Mouse (Mus musculus) urinary bladder, adult 18-20 months (tissue): Measurements from ENCODE around the gene Kalrn.

ENCODE experiments used
- DNase-seq, 2 experiments: peaks; one replicate each; pipeline ENCODE4 v3.0.0; 2022; ENCODE audit warnings: low spot score in 2 of 2, mixed read lengths in 2 of 2

Gene Kalrn

DNA sequence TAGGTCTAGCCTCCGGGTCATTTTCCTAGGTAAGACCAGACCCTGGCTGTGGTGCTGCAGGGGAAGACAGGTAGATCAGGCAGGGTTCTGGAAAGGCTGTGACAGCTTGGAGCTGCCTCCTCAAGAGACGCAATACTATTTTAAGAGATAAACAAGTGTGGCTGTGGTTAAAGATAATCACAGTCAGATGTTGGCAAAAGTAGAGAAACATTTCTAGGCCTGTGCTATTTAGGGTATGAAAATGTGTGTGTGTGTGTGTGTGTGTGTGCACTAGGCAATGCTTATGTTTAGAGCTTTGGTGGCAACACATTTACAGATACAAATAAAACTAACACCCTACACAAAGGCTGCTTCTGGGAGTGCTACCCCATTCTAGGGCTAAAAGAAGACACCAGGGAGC is 494.6 kb downstream of the Kalrn start:
- DNase-seq, result no peak

DNA sequence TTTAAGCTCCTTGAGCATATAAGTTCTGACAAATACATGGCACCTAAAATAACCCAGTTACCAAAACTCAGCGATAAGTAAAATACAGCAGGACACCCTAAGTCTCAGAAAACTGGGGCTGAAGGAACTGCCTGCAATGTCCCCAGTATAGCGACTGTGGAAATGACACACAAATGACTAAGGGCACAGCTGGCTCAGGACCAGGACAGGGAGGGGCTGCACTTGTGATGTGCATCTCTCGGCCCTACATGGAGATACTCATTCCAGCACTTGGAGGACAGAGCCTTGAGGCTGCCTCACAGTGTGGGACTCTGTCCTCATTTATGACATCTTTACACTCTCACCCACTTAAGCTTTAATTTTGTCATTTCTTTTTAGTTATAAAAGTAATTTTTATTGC is 497.2 kb downstream of the Kalrn start:
- DNase-seq, result no peak

DNA sequence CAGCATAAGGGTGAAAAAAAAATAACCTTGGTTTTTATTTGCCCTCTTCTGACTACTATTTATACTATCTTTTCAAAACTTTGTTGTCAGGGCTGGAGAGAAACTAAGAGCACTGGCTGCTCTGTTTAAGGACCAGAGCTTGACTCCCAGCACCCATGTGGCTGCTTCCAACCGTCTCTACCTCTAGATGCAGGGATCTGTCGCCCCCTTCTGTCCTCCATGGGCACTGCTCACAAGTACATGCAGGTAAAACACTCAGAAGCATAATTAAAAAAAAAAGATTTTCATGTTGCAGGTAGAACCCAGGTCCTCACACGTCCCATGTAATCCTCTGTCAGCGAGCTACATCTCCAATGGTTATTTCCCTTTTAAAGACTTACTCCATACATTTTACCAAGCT is 499.4 kb downstream of the Kalrn start:
- DNase-seq, result no peak

DNA sequence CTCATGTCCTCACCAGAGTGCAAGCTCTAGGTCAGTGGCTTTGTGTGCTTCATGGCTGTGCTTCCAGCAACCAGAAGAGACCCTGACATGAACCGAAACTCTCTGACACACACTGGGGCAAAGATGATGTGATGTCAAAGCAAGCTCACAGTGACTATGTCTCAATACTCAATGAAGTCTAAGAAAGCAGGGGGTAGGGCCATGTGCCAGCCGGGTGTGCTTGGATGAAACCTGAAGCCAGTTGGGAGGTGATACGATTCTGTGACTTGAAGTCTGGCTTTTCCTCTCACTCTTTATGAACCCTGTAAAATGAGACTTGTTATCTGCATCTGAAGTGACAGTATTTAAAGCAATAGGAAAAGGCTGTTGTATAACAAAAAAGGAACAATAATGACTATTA is 501.2 kb downstream of the Kalrn start:
- no peak for DNase-seq

DNA sequence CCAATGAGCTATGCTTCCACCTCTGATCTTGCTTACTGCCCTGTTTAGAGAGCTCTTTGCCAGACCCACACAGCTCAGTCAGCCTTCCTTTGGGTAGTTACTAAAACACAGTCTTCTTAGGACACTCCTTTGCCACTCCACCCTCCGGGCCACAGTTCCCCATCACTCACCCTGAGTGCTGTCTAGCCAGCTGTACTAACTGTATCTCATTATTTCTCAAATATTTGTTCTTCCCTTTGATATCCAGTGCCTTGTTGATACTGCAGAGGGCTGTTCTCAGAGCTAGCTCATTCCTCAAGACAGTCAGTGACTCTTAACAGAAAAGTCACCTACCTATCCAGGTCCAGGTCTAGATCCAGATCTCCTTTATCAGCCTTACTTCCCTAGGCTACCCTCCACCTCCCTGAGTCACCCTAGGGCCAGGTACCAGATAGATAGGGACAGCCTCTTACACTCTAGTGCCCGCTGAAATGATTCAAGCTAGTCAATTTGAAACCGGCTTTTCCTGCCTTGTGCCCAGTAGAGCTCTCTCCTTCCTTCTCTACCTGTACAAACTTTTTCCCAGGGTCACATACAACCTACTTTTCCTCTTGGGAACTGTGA is 502.0 kb downstream of the Kalrn start:
- no peak for DNase-seq

DNA sequence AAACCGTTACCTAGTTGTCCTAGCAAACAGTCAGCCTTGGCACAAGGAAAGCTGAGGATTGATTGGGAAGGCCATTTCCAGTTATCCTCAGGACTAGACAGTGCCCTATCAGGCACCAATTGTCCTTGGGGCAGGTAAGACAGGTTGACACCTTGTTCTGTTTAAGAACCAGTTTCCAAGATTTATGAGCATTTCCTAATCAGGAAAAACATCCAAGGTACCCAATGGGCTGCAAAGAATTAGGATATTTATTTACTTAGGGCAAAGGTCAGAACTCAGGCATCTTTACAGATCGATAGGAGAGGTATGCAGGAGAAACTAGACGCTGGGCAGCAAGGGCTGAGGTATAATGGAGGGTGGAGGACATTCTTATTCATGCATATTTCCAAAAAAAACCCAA is 503.9 kb downstream of the Kalrn start:
- no peak for DNase-seq

DNA sequence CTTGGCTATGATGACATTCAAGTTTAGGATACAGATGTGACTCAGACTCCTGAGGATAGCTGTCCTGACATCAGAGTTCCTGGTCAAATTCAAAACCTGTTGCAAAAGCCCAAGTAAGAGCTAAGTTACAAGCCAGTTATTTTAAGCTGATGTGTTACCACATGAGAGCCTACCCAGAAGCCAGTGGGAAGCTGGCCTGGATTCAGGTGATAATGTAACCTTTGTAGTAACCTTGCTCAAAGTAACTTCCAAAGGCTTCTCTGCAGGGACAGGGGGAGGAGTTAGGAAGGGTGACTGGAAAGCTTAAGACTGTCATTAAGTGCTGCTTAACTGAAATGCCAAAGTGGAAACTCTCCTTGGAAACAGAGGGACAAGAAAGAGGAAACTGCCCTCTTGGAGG is 506.4 kb downstream of the Kalrn start:
- DNase-seq, result no peak

DNA sequence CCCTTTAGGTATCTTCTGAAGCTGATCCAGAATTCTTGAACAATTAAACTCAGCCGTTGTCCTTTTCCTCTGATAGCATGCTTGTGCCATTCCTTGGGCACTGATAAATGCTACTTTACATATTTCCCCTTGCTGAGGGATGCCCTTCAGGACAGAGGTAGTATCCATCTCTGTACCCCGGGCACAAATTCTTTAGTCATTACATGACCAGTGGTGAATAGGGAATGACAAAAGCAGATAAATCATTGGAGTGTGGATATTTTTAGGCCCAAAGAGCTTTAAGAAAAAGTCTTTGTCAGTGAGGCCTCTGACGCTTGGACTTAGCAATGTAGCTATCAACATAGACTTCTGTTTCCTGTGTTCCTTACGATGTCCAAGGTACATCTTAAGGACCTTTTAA is 507.0 kb downstream of the Kalrn start:
- no peak for DNase-seq

DNA sequence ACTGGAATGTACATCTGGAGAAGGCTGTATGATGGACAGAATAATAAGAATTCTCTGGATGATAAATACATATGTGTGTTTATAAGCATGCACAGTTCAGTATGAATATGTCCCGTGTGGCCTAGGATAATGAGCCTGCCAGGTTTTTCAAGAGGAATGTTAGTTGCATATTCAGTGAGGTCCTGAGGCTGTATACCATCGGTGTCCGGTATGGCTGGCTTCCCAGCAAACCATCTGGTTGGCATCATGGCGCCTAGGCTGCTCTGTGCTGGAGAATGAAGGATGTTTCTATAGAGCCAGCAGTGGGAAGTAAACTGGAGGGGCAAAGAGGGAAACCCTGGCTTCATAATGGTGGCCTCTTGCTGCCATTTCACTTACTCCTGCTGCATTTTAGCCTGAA is 510.0 kb downstream of the Kalrn start:
- DNase-seq, result no peak

DNA sequence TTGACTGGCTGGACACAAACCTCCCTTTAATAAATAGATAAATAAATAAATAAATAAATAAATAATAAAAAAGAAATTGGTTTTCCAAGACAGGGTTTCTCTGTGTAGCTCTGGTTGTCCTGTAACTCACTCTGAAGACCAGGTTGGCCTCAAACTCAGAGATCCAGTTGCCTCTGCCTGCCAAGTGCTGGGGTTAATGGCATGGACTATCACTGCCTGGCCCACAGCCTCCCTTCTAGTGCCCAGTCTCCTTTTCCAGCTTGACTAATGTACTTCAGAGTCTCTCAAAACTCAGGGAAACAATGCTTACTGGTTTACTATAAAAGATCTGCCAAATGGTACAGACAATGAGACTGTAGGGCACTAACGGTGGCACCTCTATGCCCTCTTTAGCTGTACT is 511.7 kb downstream of the Kalrn start:
- DNase-seq, result no peak

DNA sequence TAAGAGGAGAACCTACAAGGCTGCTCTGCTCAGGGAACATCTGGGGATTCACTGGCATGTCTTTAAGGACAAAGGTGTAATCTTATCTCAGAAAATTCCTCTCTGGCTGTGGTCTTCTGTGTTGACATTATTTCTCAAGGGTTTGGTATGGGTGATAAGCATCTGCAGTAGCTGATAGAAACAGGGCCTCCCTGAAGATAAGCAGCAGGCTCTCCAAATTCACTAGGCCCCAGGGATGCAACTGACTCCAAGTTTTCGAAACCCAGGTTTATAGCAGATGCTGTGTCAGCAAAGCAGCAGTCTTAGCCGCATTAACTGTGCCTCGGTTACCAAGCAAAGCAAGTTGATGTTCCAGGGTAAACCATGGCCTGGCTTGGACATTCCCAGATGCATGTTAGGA is 514.7 kb downstream of the Kalrn start:
- DNase-seq, result no peak

DNA sequence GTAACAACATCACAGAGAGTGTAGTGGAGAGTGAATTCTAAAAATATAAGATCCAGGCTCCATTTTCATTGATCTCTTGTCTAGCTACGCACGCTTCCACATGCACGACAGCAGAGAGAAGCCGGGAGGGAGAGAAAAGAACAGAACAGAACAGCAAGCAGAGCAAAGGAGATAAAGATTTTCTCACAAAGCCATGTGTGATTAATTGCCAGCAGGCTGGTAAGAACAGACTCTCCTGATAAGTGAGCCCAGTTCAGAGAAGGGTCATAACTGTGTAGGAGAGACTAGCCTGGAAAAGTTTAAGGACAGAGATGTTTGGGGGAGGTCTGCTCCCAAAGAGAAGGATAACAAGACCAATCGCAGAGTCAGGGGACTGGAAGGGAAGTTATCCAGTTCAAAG is 515.9 kb downstream of the Kalrn start:
- DNase-seq, result no peak

DNA sequence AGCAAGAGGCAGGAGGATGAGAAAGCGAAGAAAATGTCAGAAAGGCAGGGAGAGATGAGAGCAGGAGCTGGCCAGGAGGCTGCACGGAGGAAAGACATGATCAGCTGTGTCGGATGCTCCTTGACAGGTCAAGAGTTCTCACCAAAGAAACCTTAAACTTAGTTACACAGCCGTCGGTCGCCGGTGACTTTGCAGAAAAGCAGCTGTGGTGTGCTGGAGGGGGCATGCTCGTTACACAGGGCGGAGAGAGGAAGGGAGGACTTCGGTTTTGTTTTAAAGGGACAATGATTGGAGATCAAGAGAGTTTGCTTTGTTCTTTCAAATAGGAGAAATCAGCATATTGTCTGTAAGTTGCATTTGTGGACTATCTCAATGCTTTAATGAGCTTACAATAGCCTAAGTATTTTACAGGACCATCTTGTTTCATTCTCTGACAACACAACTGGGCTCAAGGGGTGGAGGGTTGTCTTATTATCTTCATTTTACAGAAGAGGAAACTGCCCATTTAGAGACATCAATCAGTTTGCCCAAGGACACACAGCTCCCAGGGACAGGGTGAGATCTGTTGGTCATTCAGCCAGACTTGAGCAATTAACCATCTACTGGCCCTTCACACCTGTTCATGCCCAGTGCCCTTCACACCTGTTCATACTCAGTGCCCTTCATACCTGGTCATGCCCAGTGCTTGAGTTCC is 516.8 kb downstream of the Kalrn start:
- DNase-seq, result no peak

DNA sequence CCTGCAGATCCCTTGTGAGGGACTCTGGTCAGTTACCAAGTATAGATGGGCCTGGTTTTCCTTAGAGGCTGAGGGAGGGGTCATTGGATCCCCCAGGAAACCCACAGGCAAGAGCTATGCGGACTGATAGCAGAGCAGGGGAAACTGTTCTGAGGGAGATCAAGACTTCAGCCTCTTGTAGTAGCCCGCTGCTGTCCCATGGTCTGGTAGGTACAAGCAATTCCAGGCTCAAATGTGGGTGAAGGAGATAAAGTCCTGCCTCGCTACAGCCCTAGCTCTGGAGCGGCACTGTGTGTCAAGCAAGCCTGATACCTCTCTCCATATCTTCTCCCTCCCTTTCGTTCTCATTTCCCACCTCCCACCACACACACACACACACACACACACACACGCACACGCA is 523.2 kb downstream of the Kalrn start:
- no peak for DNase-seq

DNA sequence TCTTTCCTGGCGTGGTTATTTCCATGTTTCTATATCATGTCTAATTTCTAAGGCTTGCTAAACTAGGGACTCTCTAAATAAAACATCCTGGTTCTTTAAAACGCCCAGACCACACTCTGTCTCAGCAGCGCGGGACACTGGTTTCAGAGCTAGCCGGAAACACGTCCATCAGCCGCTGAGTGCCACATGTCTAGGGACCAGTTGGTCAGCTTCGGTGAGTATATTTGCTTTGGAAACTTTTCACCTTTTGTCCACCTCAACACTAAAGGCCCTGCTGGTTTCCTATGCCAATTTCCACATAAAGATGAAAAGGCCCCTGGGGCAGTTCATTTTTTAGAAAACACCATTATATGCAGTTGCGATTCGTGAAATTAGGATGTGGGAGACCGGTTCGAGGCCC is 524.0 kb downstream of the Kalrn start:
- no peak for DNase-seq

DNA sequence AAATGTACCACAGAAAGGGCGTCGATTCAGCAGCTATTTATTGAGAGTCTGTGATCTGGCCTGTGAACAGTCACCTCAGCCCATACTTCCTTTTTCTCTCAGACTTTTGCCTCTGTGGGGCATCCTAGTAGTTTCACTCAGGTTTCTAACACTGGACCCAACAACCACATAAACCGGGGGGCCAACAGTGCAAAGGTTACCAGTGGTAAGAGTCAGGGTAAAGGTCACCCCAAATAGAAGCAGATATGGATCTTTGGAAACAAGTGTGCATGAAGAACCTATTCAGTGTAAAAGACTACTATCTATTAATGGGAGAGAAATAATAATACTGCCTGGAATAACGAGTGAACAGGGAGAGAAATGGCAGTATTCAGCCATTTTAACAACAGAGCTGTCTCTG is 525.1 kb downstream of the Kalrn start:
- DNase-seq, result no peak

DNA sequence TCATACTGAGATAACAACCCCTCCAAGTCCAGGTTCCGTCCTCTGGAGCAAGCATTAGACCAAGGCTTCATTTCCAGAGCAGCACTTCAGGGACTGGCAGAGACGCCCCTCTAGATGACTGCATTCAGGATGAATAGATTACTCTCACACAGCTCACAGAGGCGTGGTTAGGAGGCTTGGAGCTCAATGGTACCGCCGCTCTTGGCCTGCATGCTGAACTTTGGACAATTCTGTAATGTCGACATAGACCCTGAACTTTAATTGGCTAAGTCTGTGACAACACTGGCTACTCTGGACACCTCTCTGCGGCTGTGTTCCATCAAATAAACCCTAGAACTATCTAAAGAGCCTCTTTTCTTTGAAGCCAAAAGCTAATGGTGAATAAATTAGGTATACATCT is 525.8 kb downstream of the Kalrn start:
- no peak for DNase-seq

DNA sequence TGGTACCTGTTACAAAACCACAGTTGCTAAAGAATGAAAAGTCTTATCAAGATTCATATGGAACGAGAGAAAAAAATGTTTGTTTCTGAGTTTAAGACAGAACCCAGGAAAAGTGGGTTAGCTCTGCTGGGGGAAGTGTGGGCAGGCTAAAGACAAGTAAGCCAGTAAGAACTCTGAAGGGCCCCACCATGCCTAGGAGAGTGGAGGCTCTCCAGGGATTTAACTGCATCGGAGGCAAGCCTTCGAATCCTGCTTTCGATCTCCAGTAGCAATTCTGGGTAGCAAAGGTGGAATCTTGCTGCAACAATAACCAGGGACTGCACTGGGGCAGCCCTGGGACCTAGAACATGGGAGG is 526.3 kb downstream of the Kalrn start:
- DNase-seq, result no peak

DNA sequence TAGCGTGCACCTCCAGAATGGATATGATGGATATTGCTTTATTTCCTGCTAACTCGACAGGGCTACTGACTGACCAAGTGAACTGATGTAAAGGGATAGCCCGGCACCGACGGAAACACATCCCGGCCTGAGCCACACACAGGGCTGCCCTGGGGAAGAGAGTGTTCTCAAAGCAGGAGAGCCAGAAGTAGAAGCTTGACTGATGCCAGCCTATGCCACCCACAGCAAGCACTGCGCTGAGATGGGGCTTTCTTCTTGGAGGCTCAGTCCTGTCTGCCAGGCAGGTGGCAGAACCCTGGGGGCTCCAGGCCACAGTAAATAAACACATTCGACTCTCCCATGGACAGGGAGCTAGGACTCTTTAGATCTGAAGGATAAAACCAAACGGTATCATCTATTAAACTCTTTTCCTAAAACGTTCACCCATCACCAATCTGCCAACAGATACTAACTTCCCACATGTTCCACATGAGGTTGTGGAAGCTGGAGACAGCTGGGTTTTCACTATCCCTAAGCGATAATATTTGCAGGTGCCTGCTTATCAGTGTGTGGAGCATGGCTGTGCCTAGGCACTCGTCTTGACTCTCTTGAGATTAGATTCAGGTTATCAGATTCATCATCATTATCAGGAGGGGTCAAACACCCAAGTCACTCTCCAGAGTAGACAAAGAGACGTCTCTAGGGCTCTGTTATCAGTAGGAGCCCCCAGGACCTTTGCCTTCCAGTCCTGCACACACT is 526.9 kb downstream of the Kalrn start:
- DNase-seq, result no peak

DNA sequence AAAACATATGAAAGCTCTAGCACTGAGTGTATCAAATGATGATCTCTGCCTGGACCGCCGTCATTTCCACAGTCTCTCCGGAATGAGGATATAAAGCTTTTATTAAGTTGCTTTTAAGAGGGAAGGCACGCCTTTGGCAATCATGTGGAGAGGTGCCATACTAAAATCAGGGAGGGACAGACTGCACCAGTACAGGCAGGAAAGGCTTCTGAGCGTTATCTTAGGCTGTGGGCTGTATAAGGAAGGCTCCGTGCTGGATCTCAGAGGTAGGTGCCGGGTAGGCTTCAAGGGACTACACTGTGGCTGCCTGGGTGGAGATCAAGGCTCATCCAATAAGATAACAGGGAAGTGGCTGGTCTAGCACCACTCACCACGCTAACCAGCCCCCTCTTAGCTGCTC is 528.8 kb downstream of the Kalrn start:
- no peak for DNase-seq

DNA sequence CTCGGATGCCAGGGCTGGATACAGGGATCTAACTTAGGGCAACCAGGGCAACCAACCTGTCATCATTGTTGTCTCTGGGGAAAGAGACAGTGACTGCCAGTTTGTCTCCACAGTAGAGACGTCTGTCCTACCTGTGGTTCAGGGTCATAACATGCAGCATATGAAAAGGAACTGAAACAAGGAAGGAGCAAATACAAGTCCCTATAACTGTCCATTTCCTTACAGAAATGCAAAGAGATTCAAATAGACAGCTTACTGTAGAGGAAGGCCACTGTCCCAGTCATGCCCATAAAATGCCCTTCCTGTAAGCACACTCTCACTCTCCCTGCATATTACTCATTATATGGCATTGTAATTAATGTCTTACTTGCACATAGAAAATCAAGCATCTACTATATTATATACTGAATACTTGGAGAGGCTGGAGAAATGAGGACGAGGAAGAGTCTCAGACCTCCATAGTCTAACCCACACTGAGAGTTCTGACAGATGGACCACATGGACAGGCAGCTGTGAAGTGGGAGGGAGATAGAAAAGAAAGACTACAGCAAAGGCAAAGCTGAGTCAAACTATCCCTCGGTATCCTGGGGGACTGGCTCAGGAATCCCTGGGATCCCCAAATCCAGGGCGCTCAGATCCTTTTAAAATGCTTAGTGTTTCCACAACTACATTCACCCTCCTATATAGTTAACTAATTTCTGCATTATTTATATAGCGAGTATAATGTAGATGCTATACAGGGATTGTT is 530.1 kb downstream of the Kalrn start:
- DNase-seq, result no peak

DNA sequence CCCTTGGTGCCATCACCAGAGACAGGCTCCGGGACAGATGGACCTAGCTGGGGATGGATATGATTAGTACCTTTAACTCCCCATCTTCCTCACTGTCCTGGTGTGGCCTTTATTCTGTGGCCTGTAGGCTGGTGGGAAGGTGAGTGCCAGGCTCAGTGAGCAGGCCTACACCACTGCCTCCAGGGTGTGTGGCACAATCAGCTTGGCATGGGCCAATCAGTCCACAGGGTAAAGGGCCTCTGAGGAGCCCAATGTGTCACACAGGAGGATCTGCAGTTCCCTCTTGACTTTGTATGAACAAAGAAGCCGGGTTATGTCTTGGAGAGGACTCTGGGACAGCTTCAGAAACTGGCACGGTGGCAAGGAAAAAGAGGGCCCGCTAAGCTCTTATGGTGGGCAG is 530.7 kb downstream of the Kalrn start:
- no peak for DNase-seq

DNA sequence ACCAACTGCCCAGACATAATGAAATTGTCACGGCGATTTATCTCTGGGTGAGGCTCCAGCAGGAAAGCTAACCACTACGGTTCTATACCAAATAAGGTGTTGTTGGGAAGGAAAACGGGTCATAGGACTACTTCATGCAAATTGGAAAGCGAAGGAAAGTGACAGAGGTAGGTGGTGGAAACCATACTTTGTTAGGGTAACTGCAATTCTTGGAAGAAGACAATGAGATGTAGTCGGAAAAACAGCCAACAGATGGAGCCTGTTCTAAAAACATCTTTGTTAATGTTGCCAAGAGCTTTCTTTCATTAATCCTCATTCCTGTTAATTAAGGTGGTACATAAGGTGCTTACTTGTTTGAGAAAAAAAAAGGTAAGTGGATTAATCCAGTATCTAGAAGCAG is 533.1 kb downstream of the Kalrn start:
- DNase-seq, result no peak
